Mouse (Mus musculus) adrenal gland, adult 2 months (tissue): Measurements from ENCODE around the gene Ccl22. TPM values are rescaled to one million over a fixed set of nuclear protein-coding genes. Genes with fewer than 3 reads are reported as not detected.

Source experiments
- DNase-seq: peaks from one replicate; pipeline ENCODE4 v3.0.0; 2021
- polyA plus RNA-seq: library from polyadenylated mRNA; depleted of rRNA; stranded (reverse); fragments of >200 nt; gene quantifications from 2 replicates; pipeline ENCODE4 v1.2.3, GENCODE M21; 2012; rRNA removed
- total RNA-seq, 2 experiments: library from RNA; stranded (reverse); gene quantifications; 2 replicates each; pipeline ENCODE4 v1.2.3; 2021

Ccl22 gene
- total and polyA plus RNA-seq, 3 experiments: 0.55 TPM; not detected in 2

DNA sequence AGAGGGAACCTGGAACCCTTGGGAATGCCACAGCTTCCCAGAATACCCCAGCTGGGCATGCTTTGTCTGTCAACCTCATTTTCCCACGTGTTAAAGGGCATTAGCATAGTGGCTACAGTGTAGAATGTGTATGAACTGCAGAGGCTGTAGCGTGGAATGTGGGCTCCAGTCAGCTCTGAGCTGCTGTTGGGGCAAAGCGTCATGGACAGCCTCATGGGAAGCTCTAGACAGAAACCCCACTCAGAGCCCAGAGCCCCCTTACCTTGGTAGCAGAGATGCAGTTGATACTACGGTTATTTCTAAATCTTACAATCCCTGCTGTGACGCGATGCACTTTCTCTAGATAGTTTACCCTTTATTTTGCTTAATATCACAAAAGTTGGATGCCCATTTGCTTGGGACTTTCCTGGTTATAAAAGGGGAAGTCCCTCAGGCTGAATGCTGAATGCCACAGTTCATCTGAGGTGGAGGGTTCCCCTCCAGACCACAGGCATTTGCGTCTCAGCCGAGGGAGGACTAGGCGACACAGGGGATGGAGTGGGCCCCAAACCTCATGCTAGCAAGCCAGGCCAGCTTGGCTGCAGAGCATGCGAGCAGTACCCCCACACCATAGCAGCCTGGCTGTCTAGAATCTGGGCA is 33.6 kb downstream of the Ccl22 start:
- DNase-seq: no peak

DNA sequence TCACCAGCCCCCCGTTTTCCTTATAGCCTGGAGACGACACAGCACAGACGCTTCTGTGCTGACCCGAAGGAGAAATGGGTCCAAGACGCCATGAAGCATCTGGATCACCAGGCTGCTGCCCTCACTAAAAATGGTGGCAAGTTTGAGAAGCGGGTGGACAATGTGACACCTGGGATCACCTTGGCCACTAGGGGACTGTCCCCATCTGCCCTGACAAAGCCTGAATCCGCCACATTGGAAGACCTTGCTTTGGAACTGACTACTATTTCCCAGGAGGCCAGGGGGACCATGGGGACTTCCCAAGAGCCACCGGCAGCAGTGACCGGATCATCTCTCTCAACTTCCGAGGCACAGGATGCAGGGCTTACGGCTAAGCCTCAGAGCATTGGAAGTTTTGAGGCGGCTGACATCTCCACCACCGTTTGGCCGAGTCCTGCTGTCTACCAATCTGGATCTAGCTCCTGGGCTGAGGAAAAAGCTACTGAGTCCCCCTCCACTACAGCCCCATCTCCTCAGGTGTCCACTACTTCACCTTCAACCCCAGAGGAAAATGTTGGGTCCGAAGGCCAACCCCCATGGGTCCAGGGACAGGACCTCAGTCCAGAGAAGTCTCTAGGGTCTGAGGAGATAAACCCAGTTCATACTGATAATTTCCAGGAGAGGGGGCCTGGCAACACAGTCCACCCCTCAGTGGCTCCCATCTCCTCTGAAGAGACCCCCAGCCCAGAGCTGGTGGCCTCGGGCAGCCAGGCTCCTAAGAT is 34.3 kb downstream of the Ccl22 start:
- no peak for DNase-seq

DNA sequence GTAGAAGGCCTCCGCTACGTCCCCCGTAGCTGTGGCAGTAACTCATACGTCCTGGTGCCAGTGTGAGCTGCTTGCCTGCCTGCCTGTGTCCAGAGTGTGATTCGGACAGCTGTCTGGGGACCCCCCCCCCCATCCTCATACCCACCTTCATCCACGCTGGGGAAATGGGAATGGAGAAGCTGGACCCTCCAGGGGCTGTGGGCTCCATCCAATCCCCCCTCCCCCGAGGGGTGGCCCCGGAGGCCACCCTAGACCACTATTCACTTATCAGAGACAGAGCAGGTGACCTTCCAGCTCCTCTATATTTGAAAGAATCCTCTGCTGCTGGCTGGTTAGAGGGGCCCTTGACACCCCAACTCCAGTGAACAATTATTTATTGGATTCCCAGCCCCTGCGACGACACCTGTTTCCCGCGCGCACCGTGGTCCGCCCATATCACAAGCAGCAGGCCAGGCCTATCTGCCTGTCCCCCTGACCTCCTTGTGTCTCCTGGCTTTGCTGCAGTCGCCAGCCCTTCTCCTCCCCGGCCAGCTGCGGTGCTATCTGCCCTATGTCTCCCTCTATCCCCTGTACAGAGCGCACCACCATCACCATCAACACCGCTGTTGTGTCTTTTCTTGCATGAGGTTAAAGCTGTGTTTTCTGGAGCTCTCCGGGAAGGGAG is 35.2 kb downstream of the Ccl22 start:
- DNase-seq: no peak

DNA sequence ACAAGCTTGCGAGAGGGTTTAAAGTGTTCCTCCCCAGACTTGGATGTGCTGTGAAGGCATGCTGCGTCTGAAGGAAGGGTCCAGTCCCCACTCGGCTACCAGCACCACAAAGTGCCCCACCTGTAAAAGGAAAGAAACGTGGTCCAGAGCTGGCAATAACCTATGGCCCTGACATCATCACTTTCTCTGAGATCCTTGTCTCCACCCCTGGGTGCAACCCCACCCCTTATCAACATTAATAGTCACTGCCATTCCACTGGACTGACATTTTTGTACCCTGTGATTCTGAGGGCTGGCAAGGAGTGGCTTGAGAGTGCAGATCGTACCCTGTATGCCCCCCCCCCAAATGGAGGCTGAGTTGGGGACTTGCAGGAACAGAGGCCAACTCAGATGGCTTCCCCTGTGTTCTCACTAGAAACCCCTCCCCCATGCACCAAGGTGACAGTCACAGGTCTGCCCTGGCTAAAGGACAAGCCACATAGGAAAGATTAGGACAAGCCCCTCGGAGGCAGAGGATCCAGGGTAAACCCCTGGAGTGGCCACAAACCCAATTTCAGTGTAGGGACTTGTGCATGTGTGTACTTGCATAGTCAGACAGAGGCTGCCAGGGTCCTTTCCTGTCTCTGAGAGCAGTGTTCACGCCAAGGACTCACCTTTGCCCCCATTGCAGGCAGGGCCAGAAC is 35.9 kb downstream of the Ccl22 start:
- DNase-seq: peak; percentile 33

DNA sequence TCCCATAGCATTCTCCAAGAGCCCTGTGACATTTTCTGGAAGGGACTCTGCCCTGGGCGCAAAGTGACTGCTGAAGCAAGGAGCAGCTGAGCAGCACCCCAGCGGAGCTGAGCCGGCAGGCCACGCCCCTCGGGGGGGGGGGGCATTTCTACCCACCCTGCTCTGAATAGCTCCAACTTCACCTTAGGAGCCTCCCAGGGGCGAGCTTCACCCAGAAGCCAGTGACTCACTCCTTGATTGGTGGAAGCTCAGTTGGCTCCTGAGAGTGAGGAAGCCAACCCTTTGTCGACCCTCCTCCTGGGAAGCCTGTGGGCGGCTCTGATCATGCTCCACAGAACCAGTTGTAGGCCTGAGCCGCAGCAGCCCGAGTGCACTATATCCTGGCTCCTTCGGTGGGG is 36.4 kb downstream of the Ccl22 start:
- no peak for DNase-seq

DNA sequence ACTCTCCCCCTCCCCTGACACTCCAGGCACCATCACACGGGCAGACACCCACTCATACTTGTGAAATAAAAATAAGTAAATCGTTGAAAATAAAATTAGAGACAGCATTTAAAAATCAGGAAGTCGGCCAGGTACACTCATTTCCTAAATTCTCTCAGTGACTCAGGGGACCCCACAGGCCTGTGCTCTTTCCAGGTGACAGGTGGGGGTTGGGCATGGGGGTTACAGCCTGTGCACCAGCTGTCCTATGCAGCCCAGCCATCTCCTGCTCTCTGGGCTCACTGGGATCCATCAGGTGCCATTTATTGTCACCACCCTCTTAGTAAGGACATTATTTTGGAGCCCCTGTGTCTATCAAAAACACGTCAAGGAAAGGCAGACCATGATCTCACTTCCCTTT is 38.5 kb downstream of the Ccl22 start:
- DNase-seq: no peak

DNA sequence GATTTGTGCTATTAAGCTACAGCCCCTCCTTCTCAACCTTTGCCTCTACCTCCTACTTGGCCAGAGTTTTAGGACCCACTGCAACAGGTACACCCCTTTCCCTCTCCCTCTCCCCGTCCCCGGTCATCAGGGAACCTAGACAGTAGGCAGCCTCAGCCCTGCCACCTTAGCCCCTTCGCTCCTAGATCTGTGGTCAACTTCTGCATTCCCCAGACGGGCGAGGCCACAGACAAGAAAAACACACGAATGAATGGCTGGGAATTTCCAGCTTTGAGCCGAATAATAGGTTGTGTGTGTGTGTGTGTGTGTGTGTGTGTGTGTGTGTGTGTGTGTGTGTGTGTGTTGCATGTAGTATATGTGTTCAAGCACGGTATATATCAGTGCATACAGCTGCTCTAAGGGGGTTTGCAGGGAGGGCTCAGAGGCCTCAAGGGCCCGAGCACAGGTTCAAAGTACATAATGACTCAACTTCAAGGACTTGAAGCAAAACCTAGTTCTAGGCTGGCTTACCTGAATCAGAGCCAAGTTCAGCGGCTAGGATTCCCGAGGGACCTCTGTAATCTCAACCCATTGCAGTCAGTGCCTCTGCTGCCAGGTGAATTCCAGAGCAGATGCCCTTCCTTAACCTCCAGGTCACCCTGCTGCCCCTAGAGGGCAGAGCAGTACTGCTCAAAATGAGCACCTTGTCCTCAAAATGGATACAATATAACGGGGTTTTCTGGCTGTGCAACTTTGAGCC is 40.0 kb downstream of the Ccl22 start:
- DNase-seq: peak; percentile 72

DNA sequence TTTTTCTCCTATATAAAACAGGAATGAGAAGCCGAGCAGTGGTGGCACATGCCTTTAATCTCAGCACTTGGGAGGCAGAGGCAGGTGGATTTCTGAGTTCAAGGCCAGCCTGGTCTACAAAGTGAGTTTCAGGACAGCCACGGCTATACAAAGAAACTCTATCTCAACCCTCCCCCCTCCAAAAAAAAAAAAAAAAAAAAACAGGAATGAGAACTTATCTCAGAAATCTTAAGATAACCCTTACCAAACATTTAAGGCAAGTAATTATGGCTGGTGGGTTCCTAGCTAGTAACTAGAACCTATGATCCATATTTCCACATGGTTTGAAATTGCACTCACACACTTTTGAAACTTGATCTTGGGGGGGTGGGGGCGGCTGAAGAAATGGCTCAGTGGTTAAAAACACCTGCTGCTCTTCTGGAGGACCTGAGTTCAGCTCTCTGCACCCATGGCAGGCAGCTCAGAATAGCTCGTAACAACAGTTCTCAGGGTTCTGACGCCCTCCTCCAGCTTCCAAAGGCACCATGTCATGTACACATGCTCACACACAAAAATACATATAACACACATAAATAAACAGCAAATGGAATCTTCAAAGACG is 40.7 kb downstream of the Ccl22 start:
- no peak for DNase-seq

DNA sequence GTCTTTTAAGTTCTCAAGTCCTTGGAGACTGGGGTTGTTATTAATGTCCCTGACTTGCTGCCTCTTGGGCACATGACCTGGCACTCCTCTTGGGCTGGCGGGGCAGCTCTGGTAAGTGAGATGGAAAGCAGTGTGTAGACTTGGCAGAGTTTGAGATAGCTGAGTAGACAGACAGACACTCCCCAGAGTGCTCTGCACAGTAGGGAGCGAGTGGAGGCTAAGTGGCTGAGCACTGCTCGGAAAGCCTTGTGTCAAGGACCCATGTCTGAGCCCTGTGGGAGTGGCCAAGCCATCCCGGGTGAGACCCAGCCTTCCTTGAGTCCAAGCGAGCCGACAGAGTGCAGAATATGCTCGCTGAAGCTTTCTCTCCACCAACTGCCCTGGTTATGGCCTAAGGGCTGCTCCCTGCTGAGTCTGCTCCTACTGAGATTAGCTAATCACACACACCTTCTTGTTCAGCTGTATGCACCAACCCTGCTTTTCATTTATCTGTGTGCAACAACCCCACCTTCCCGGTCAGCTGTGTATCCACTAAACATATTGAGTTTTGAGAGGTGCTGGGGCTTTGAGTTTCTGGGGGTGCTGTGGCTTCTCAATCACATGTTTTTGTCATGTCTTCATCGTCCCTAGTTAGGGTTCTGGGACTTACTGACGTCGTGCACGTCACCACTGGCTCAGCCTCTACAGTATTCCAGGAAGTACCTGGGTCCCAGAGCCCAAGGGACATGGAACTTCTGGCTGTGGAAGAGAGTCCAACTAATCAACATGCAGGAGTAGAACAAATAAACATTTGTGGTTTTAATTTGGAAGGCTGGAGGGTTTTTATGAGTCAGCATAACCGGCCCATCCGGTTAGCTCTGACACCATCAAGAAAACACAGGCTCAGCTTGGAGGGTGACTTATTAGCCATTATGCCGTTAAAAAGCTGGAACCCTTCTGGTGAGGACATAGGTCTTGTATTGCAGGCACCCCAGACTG is 42.4 kb downstream of the Ccl22 start:
- DNase-seq: peak; percentile 77

DNA sequence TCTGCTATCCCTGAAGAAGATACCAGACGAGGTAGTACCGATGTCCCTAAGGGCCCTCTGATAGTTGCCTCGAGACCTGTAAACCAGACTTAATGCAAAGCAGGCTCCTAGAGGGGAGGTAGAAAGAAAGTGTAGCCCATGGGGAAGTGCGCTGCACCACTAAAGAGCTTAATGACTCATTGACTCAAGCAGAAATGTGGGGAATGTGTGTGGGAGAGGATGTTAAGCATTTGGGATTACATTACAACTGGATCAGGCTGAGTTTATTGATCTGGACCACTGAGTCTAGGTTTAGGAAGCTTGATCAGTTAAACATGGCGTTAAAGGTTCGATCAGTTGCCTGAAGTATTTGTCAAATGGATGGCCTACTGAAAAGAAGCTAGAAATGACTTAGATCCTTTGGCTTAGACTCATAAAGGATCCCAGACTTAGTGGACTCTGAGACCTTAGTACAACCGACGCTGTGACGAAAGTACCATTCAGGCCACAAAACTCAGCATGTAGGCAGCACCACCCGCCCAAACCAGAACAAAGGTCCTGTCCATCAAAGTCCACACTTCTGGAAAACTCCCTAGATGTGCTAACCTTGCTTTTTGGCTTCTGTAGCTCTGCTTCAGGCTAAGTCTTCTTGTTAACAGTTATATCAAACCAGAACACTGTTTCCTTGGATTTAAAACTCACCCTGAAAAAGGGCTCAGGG is 44.0 kb downstream of the Ccl22 start:
- no peak for DNase-seq

DNA sequence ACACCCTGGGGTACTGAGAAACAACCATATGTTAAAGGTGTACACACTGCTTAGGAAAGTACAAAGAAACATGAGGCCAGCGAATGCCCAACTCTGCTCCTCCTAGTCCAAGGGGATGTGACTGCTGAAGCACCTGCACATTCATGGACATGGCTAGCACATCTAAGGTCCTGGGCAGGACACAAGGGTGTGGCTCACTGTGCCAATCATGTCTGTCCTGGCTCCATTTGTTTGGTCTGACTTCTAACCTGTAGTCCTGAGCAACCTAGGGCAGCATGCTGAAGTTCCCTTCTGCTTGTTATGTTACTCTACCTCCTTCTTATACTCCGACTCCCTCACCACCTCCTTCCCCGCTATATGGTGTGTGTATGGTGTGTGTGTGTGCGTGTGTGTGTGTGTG is 49.0 kb downstream of the Ccl22 start:
- no peak for DNase-seq

DNA sequence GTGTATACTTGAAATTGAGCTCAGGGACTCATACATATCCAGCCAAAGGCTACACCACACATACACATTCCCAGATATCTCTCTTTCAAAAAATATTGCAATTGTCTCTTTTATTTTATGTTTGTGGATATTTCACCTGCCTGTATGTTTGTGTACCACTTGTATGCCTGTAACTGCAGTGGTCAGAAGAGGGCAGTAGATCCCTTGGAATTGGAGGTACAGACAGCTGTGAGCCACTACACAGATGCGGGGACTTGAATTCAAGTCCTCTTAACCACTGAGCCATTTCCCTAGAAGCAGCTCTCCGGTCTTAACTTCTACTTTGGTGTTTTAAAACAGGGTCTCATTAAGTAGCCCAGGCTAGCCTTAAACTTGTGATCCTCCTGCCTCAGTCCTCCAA is 49.4 kb downstream of the Ccl22 start:
- DNase-seq: no peak

DNA sequence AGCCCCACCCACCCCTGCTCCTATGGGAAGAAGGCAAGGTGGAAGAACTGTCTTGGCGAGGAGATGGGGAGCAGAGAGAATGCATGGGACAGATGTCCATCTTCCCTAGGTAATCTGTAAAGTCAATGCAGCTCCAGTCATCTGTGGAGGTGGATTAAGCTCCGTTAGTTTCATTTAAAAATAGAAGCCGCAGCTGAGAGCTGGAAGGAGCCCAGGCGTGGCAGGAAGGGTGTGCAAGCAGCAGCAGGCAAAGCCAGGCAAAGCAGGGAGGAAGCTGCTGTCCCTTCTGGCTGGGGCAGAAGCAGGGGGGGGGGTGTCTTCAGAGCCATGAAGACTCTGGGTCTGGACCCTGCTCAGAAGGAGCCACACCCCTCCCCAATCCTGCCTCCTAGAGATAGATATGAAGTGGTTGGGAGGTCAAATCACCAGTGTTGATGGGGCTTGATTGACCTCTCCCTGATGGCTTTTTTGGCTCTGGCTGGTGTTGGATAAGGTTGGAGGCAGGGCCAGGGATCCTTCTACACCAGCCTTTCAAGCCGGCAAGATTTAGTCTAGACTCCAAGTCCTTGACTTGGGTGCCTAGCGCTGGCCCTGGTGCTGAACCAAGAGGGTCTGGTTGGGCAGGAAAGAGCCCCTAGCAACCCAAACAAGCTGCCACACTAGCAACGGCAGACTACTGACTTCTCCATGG is 55.0 kb downstream of the Ccl22 start:
- DNase-seq: no peak

Other genes with a start within 250 kb of the Ccl22 start
- 10 to 100 TPM; 17.2 to 26.0 TPM for gene Cpne2, start 212.6 kb upstream of the Ccl22 start, total RNA-seq
- gene Cpne2, start 212.6 kb upstream of the Ccl22 start, polyA plus RNA-seq: 82.7 and 87.2 TPM in 2 replicates
- gene Rspry1, start 143.7 kb upstream of the Ccl22 start, total RNA-seq: 10 to 100 TPM; 18.6 to 25.3 TPM
- gene Rspry1, start 143.7 kb upstream of the Ccl22 start, polyA plus RNA-seq: 3.7 and 4.0 TPM in 2 replicates
- 10 to 100 TPM; 37.2 to 48.4 TPM for gene Fam192a, start 143.6 kb upstream of the Ccl22 start, total RNA-seq
- 20.5 and 31.9 TPM in 2 replicates for gene Fam192a, start 143.6 kb upstream of the Ccl22 start, polyA plus RNA-seq
- 10 to 100 TPM; 86.3 to 88.6 TPM for gene Arl2bp, start 79.0 kb upstream of the Ccl22 start, total RNA-seq
- 91.9 and 92.2 TPM in 2 replicates for gene Arl2bp, start 79.0 kb upstream of the Ccl22 start, polyA plus RNA-seq
- 1 to 10 TPM in 1 of 2 experiments, under 1 TPM in 1; 0.49 to 1.1 TPM for gene Pllp, start 49.3 kb upstream of the Ccl22 start, total RNA-seq
- gene Pllp, start 49.3 kb upstream of the Ccl22 start, polyA plus RNA-seq: 1.5 and 2.6 TPM in 2 replicates
- gene Cx3cl1, start 26.4 kb downstream of the Ccl22 start, total RNA-seq: 10 to 100 TPM; 29.3 to 48.2 TPM
- 116 and 153 TPM in 2 replicates for gene Cx3cl1, start 26.4 kb downstream of the Ccl22 start, polyA plus RNA-seq
- gene Ccl17, start 64.9 kb downstream of the Ccl22 start, total RNA-seq: 1 to 10 TPM in 1 of 2 experiments, not detected in 1; 1.7 TPM
- gene Ccl17, start 64.9 kb downstream of the Ccl22 start, polyA plus RNA-seq: 0.36 TPM in 1 of 2 replicates, not detected in the other
- 100 to 1,000 TPM; 186 to 208 TPM for gene Coq9, start 92.7 kb downstream of the Ccl22 start, total RNA-seq
- gene Coq9, start 92.7 kb downstream of the Ccl22 start, polyA plus RNA-seq: 538 and 543 TPM in 2 replicates
- gene Ciapin1, start 92.8 kb downstream of the Ccl22 start, total RNA-seq: 100 to 1,000 TPM in 1 of 2 experiments, 10 to 100 TPM in 1; 81.5 to 123 TPM
- gene Ciapin1, start 92.8 kb downstream of the Ccl22 start, polyA plus RNA-seq: 118 and 146 TPM in 2 replicates
- 10 to 100 TPM; 54.5 to 68.0 TPM for gene Polr2c, start 111.9 kb downstream of the Ccl22 start, total RNA-seq
- gene Polr2c, start 111.9 kb downstream of the Ccl22 start, polyA plus RNA-seq: 52.0 and 66.6 TPM in 2 replicates
- gene Dok4, start 130.7 kb downstream of the Ccl22 start, total RNA-seq: 10 to 100 TPM in 1 of 2 experiments, 1 to 10 TPM in 1; 5.8 to 12.4 TPM
- 13.0 and 18.2 TPM in 2 replicates for gene Dok4, start 130.7 kb downstream of the Ccl22 start, polyA plus RNA-seq
- gene Ccdc102a, start 172.5 kb downstream of the Ccl22 start, total RNA-seq: 10 to 100 TPM in 1 of 2 experiments, 1 to 10 TPM in 1; 7.3 to 12.5 TPM
- 16.5 and 20.4 TPM in 2 replicates for gene Ccdc102a, start 172.5 kb downstream of the Ccl22 start, polyA plus RNA-seq
- gene Adgrg5, start 178.1 kb downstream of the Ccl22 start, total RNA-seq: 1 to 10 TPM; 1.1 to 1.3 TPM
- 1.8 and 2.0 TPM in 2 replicates for gene Adgrg5, start 178.1 kb downstream of the Ccl22 start, polyA plus RNA-seq
- 10 to 100 TPM; 17.3 to 24.3 TPM for gene Adgrg1, start 229.2 kb downstream of the Ccl22 start, total RNA-seq
- 40.2 and 56.5 TPM in 2 replicates for gene Adgrg1, start 229.2 kb downstream of the Ccl22 start, polyA plus RNA-seq